Mouse (Mus musculus): ENCODE measurements around the gene Slc25a39. TPM values are rescaled to one million over a fixed set of nuclear protein-coding genes. Genes with fewer than 3 reads are reported as not detected.

Slc25a39 gene
- polyA plus RNA-seq (2017; shearing (Covaris generic)): 51.3 TPM

GRCm38 (mm10) chr11:102407834-102408215 lies at the start of gene Slc25a39:
TSS of gene Slc25a39 (minus strand) at chr11:102407946.

GRCm38 (mm10) chr11:102447497-102447896 lies 39.8 kb upstream of the Slc25a39 start, which contains the start of gene Fam171a2:
TSS of gene Fam171a2 (minus strand) at chr11:102447682.

GRCm38 (mm10) chr11:102430121-102431017 lies 22.6 kb upstream of the Slc25a39 start, which contains the start of gene Grn:
TSS of gene Grn (plus strand) at chr11:102430315.

GRCm38 (mm10) chr11:102393238-102393634 lies 14.5 kb downstream of the Slc25a39 start, which contains the start of gene Rundc3a:
TSS of gene Rundc3a (plus strand) at chr11:102393403.

GRCm38 (mm10) chr11:102366103-102366502 lies 41.6 kb downstream of the Slc25a39 start, which contains the start of gene Slc4a1:
TSS of gene Slc4a1 (minus strand) at chr11:102366203.

Other genes starting within 250 kb of the Slc25a39 start
- 76.2 TPM for gene Lsm12, start 222.7 kb downstream of the Slc25a39 start, polyA plus RNA-seq (2017; shearing (Covaris generic))
- 36.5 TPM for gene G6pc3, start 218.3 kb downstream of the Slc25a39 start, polyA plus RNA-seq (2017; shearing (Covaris generic))
- gene Hdac5, start 177.8 kb downstream of the Slc25a39 start, polyA plus RNA-seq (2017; shearing (Covaris generic)): 46.4 TPM
- not detected for gene BC030867, start 159.1 kb downstream of the Slc25a39 start, polyA plus RNA-seq (2017; shearing (Covaris generic))
- not detected for gene Asb16, start 139.2 kb downstream of the Slc25a39 start, polyA plus RNA-seq (2017; shearing (Covaris generic))
- 44.8 TPM for gene Tmub2, start 123.0 kb downstream of the Slc25a39 start, polyA plus RNA-seq (2017; shearing (Covaris generic))
- 18.1 TPM for gene Atxn7l3, start 111.3 kb downstream of the Slc25a39 start, polyA plus RNA-seq (2017; shearing (Covaris generic))
- 110 TPM for gene Ubtf, start 88.2 kb downstream of the Slc25a39 start, polyA plus RNA-seq (2017; shearing (Covaris generic))
- gene Slc4a1, start 41.7 kb downstream of the Slc25a39 start, polyA plus RNA-seq (2017; shearing (Covaris generic)): not detected
- 6.6 TPM for gene Rundc3a, start 14.5 kb downstream of the Slc25a39 start, polyA plus RNA-seq (2017; shearing (Covaris generic))
- gene Grn, start 22.4 kb upstream of the Slc25a39 start, polyA plus RNA-seq (2017; shearing (Covaris generic)): 22.9 TPM
- gene Fam171a2, start 39.7 kb upstream of the Slc25a39 start, polyA plus RNA-seq (2017; shearing (Covaris generic)): not detected
- gene Itga2b, start 62.2 kb upstream of the Slc25a39 start, polyA plus RNA-seq (2017; shearing (Covaris generic)): 1.7 TPM
- 73.7 TPM for gene Gpatch8, start 148.4 kb upstream of the Slc25a39 start, polyA plus RNA-seq (2017; shearing (Covaris generic))
- not detected for gene Gm11627, start 171.5 kb upstream of the Slc25a39 start, polyA plus RNA-seq (2017; shearing (Covaris generic))
- gene Fzd2, start 196.4 kb upstream of the Slc25a39 start, polyA plus RNA-seq (2017; shearing (Covaris generic)): not detected